Mouse (Mus musculus) heart, postnatal 0 days (tissue): ENCODE results near the gene F9. TPM values are rescaled to one million over a fixed set of nuclear protein-coding genes. Genes with fewer than 3 reads are reported as not detected.

Experiments
- ATAC-seq: fragments of 200-750 bp; cut with Nextera tagmentation; 2 replicates; pipeline ENCODE4 v1.8.0; 2017; ENCODE audit warnings: low read depth, moderate number of reproducible peaks, moderate library complexity; ENCODE audit not compliant: insufficient read depth
- DNase-seq: peaks from one replicate; pipeline ENCODE4 v3.0.0-alpha.2; 2016; ENCODE audit warnings: low spot score
- H3K27ac ChIP-seq: fragments of 300-500 bp; sonication (generic); 2 replicates; pipeline ENCODE4 v1.5.1; 2014; ENCODE audit warnings: low read depth, mild to moderate bottlenecking
- H3K27me3 ChIP-seq: fragments of 300-500 bp; sonication (generic); 2 replicates; pipeline ENCODE4 v1.6.1; 2014; ENCODE audit warnings: low read length, mixed read lengths; ENCODE audit not compliant: control insufficient read depth, insufficient read depth
- H3K36me3 ChIP-seq: fragments of 300-500 bp; sonication (generic); replicated peaks from 2 replicates; pipeline ENCODE4 v1.6.1; 2014; ENCODE audit warnings: low read length, mixed read lengths; ENCODE audit not compliant: control insufficient read depth, insufficient read depth
- H3K4me1 ChIP-seq: fragments of 300-500 bp; sonication (generic); 2 replicates; pipeline ENCODE4 v1.6.1; 2014; ENCODE audit warnings: antibody characterized with exemption; ENCODE audit not compliant: control insufficient read depth, insufficient read depth
- H3K4me2 ChIP-seq: fragments of 300-500 bp; sonication (generic); 2 replicates; pipeline ENCODE4 v1.6.1; 2014; ENCODE audit warnings: low read depth, mild to moderate bottlenecking, low read length, moderate library complexity
- H3K4me3 ChIP-seq: fragments of 300-500 bp; sonication (generic); 2 replicates; pipeline ENCODE4 v1.5.1; 2014; ENCODE audit warnings: low read depth, low read length
- H3K9ac ChIP-seq: fragments of 300-500 bp; sonication (generic); replicated peaks from 2 replicates; pipeline ENCODE4 v1.6.1; 2014; ENCODE audit warnings: low read depth, low read length, mixed read lengths
- H3K9me3 ChIP-seq: fragments of 300-500 bp; sonication (generic); replicated peaks from 2 replicates; pipeline ENCODE4 v1.6.1; 2016; ENCODE audit warnings: low read length; ENCODE audit not compliant: control insufficient read depth
- CTCF ChIP-seq: IDR thresholded peaks from 2 replicates; pipeline ENCODE4 v1.5.1; 2016; ENCODE audit warnings: antibody characterized with exemption, control low read depth, low read depth
- EP300 ChIP-seq: IDR thresholded peaks from 2 replicates; pipeline ENCODE4 v1.6.1; 2016; ENCODE audit warnings: antibody characterized with exemption, low read depth
- WGBS: fragments of 180-500 bp; shearing (Covaris S2); extraction: QIAGEN DNeasy Blood & Tissue Kit; methylation state at CpG from one replicate; pipeline ENCODE4 v1.1.7; 2014; 5-methylcytosine and 5-hydroxymethylcytosine counted together
- polyA plus RNA-seq: library from polyadenylated mRNA; unstranded; fragments of >200 nt; fragmentation: Nextera tagmentation; extraction: Ambion mirVana; gene quantifications from 2 replicates; pipeline ENCODE4 v1.2.1, GENCODE M21; 2015
- total RNA-seq: library from RNA; depleted of rRNA; stranded (reverse); fragments of >200 nt; gene quantifications from 2 replicates; pipeline ENCODE4 v1.2.3, GENCODE M21; 2014; ENCODE audit warnings: low replicate concordance

F9 gene
- total and polyA plus RNA-seq, 2 experiments from 2014 or later: not detected

DNA sequence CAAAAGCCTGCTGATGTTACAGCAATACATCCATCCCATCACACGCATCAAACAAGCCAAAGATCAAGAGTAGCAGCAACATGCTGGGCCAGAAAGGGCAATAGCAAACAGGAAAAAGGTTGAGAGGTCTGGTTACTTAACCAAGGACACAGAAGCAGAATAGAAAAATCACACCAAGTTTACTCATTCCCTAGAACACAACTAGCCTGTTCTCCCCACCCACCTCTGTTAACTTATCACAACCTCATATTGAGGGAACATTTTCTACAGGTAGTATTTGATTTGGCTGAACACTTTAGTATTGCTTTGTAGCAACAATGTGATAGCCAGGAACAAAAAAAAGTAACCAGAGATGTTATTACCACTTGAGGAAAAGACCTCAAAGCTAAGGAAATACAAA is 15.3 kb downstream of the F9 start:
- Histone ChIP-seq H3K4me1 (no peaks in the 10 kb centered on the region), H3K9ac (no peak overlapping the region), H3K4me2 (no peak overlapping the region), H3K4me3 (no peak overlapping the region), H3K36me3 (no peaks in the 10 kb centered on the region), H3K27me3 (no peaks in the 10 kb centered on the region), H3K9me3 (no peaks in the 10 kb centered on the region), H3K27ac (no peak overlapping the region)
- DNase-seq (no peak), ATAC-seq (no peak)
- no peak for TF ChIP-seq EP300
- TF ChIP-seq CTCF: no peak
- WGBS: 69% methylated on average over 1 of the region's 1 CpGs

DNA sequence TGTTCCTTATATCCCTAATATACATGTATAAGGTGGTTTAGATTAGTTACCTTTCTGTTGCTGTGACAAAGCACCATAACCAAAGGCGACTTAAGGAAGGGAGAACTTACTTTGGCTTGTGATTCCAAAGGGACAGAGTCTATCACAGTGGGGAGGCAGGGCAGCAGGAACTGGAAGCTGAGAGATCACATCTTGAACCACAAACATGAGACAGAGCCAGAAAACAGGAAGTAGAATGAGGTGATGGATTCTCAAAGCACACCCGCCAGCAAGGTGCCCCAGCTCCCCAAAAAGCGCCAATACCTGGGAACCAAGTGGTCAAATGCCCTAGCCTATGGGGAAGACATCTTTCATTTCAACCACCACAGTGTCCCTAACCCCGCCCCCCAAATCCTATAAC is 21.7 kb downstream of the F9 start:
- no peak overlapping the region for H3K27ac ChIP-seq
- H3K36me3 ChIP-seq: no peaks in the 10 kb centered on the region
- WGBS: 71% methylated on average over 4 of the region's 4 CpGs
- ATAC-seq: no peak
- H3K4me2 ChIP-seq: no peak overlapping the region
- no peak overlapping the region for H3K4me3 ChIP-seq
- TF ChIP-seq CTCF: no peak
- no peaks in the 10 kb centered on the region for H3K27me3 ChIP-seq
- H3K4me1 ChIP-seq: no peaks in the 10 kb centered on the region
- no peak overlapping the region for H3K9ac ChIP-seq
- DNase-seq: no peak
- H3K9me3 ChIP-seq: no peaks in the 10 kb centered on the region

- no peak for TF ChIP-seq CTCF
- TF ChIP-seq EP300: no peak
Measured at GRCm38 (mm10) chrX:60021595-60021994, 22.3 kb downstream of the F9 start.

DNA sequence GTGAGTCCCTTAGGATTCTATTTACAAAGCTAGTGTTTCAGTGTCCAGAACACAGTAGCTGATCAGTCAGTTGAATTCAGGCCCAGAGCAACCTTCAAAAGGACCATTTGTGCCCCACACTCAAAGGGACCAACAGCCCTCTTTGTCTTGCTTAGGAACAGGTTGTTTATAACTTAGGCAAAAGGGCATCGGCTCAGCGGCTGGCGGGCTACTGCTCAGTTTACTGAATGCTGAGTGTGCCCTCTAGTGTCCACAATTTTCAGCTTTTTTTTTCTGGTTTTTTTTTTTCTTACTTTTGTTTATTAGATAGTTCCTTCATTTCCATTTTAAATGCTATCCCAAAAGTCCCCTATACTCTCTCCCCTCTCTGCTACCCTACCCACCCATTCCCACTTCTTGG is 27.4 kb downstream of the F9 start:
- no peak overlapping the region for H3K4me3 ChIP-seq
- no peaks in the 10 kb centered on the region for H3K27me3 ChIP-seq
- H3K4me2 ChIP-seq: no peak overlapping the region
- no peaks in the 10 kb centered on the region for H3K36me3 ChIP-seq
- ATAC-seq (no peak), DNase-seq (peak; percentile 5)
- H3K9me3 ChIP-seq: no peaks in the 10 kb centered on the region
- no peaks in the 10 kb centered on the region for H3K4me1 ChIP-seq
- no peak overlapping the region for H3K9ac ChIP-seq
- TF ChIP-seq CTCF (peak; percentile 32; the same call in 1 of the 2 replicates), EP300 (no peak)
- H3K27ac ChIP-seq: no peak overlapping the region
- WGBS: 9% methylated on average over 3 of the region's 3 CpGs

More at GRCm38 (mm10) chrX:60021595-60021994, 22.3 kb downstream of the F9 start:
- Histone ChIP-seq H3K4me2 (no peak overlapping the region), H3K9ac (no peak overlapping the region), H3K27me3 (no peaks in the 10 kb centered on the region), H3K27ac (no peak overlapping the region), H3K36me3 (no peaks in the 10 kb centered on the region), H3K9me3 (no peaks in the 10 kb centered on the region), H3K4me1 (no peaks in the 10 kb centered on the region), H3K4me3 (no peak overlapping the region)
- ATAC-seq: no peak
- no peak for DNase-seq
- 87% methylated on average over 2 of the region's 2 CpGs for WGBS

DNA sequence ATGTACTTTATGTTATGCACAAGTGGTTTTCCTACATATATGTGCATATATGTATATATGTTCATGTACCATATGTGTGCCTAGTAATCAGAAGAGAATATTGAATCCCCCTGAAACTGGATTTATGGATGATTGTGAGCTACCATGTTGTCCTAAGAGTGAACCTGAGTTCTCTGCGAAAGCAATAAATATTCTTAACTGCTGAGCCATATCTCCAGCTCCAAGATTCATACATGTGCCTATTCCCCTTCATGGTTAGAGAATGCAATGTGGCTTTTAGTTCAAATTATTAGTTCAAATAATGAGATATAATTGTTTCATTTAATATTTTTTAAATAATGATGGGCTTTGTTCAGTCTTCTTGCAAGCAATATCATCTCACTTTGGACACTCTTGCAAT is 55.5 kb downstream of the F9 start:
- ATAC-seq: no peak
- Histone ChIP-seq H3K36me3 (no peaks in the 10 kb centered on the region), H3K9ac (no peak overlapping the region), H3K4me3 (no peak overlapping the region), H3K27ac (no peak overlapping the region), H3K27me3 (no peaks in the 10 kb centered on the region), H3K4me2 (no peak overlapping the region), H3K9me3 (no peaks in the 10 kb centered on the region), H3K4me1 (no peaks in the 10 kb centered on the region)
- WGBS: 81% methylated on average over 1 of the region's 1 CpGs
- DNase-seq: no peak
- TF ChIP-seq CTCF: no peak
- no peak for TF ChIP-seq EP300

DNA sequence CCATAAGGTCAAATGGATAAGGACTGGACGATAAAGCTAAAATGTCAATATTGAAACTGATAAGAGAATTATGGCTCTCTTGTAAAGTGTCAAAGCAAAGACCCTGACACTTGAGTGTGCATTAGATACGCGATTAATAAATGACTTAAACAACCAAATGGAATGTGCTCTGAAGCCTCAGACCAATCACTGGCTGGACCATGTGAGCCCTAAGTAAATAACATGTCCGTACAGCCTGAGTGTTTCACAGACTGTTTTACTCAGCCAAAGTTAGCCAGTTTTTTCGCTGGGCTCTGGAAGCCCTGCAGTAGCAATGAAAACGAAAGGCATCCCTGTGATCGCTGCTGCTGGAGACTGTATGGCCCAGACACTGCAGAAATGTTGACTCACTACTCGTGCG is 55.9 kb downstream of the F9 start:
- no peak overlapping the region for H3K4me3 ChIP-seq
- TF ChIP-seq CTCF (no peak), EP300 (no peak)
- no peaks in the 10 kb centered on the region for H3K27me3 ChIP-seq
- H3K4me1 ChIP-seq: no peaks in the 10 kb centered on the region
- H3K9ac ChIP-seq: no peak overlapping the region
- no peaks in the 10 kb centered on the region for H3K9me3 ChIP-seq
- H3K36me3 ChIP-seq: no peaks in the 10 kb centered on the region
- 69% methylated on average over 9 of the region's 9 CpGs for WGBS
- DNase-seq (no peak), ATAC-seq (no peak)
- no peak overlapping the region for H3K4me2 ChIP-seq
- H3K27ac ChIP-seq: no peak overlapping the region
